Mouse (Mus musculus) heart, embryonic 14.5 days (tissue): ENCODE results near the gene Ndufaf8. TPM values are rescaled to one million over a fixed set of nuclear protein-coding genes. Genes with fewer than 3 reads are reported as not detected.

Source experiments
- ATAC-seq: fragments of 200-750 bp; cut with Nextera tagmentation; 2 replicates; pipeline ENCODE4 v1.8.0; 2017; ENCODE audit warnings: low read depth, moderate TSS enrichment; ENCODE audit not compliant: insufficient number of reproducible peaks, insufficient read depth, low FRiP score
- H3K27ac ChIP-seq, 2 experiments: fragments of 200-500 bp in 1 of 2; fragments of 300-500 bp in 1 of 2; sonication (generic) in 1 of 2; replicated peaks in 1 of 2; 2 replicates each; pipeline ENCODE4 v1.5.1; 2012 to 2014; ENCODE audit warnings: low read depth in 2 of 2, low read length in 2 of 2, control low read depth in 1 of 2, mild to moderate bottlenecking in 1 of 2, mixed read lengths in 1 of 2; ENCODE audit not compliant: control insufficient read depth in 1 of 2, insufficient read depth in 1 of 2
- H3K27me3 ChIP-seq: fragments of 300-500 bp; sonication (generic); 2 replicates; pipeline ENCODE4 v1.6.1; 2014; ENCODE audit warnings: mild to moderate bottlenecking, low read length, control low read depth; ENCODE audit not compliant: control insufficient read depth, insufficient read depth
- H3K36me3 ChIP-seq: fragments of 300-500 bp; sonication (generic); 2 replicates; pipeline ENCODE4 v1.6.1; 2014; ENCODE audit warnings: mild to moderate bottlenecking, control low read depth, low read length, mixed read lengths; ENCODE audit not compliant: control insufficient read depth, insufficient read depth
- H3K4me1 ChIP-seq, 2 experiments: fragments of 200-500 bp in 1 of 2; fragments of 300-500 bp in 1 of 2; sonication (generic) in 1 of 2; 2 replicates each; pipeline ENCODE4 v1.6.1; 2012 to 2014; ENCODE audit warnings: low read length in 2 of 2, control low read depth in 1 of 2, mixed read lengths in 1 of 2; ENCODE audit not compliant: control insufficient read depth in 2 of 2, insufficient read depth in 2 of 2
- H3K4me2 ChIP-seq: fragments of 300-500 bp; sonication (generic); 2 replicates; pipeline ENCODE4 v1.6.1; 2014; ENCODE audit warnings: mild to moderate bottlenecking, low read length
- H3K4me3 ChIP-seq, 2 experiments: fragments of 200-500 bp in 1 of 2; fragments of 300-500 bp in 1 of 2; sonication (generic) in 1 of 2; 2 replicates each; pipeline ENCODE4 v1.5.1; 2012 to 2014; ENCODE audit warnings: low read length in 2 of 2, mild to moderate bottlenecking in 2 of 2, control low read depth in 1 of 2, low read depth in 1 of 2, moderate library complexity in 1 of 2; ENCODE audit not compliant: control insufficient read depth in 1 of 2, insufficient read depth in 1 of 2
- H3K9ac ChIP-seq: fragments of 300-500 bp; sonication (generic); 2 replicates; pipeline ENCODE4 v1.6.1; 2014; ENCODE audit warnings: mild to moderate bottlenecking, low read length
- H3K9me3 ChIP-seq: fragments of 300-500 bp; sonication (generic); 2 replicates; pipeline ENCODE4 v1.6.1; 2016; ENCODE audit warnings: low read length, control low read depth; ENCODE audit not compliant: control insufficient read depth
- WGBS: fragments of 180-500 bp; shearing (Covaris S2); extraction: QIAGEN DNeasy Blood & Tissue Kit; methylation state at CpG from one replicate; pipeline ENCODE4 v1.1.7; 2014; 5-methylcytosine and 5-hydroxymethylcytosine counted together
- polyA plus RNA-seq: library from polyadenylated mRNA; unstranded; fragments of >200 nt; fragmentation: Nextera tagmentation; extraction: Ambion mirVana; gene quantifications from 2 replicates; pipeline ENCODE4 v1.2.1, GENCODE M21; 2014

Ndufaf8 gene
- polyA plus RNA-seq, 1 experiment from 2014 or later, result 119 TPM

DNA sequence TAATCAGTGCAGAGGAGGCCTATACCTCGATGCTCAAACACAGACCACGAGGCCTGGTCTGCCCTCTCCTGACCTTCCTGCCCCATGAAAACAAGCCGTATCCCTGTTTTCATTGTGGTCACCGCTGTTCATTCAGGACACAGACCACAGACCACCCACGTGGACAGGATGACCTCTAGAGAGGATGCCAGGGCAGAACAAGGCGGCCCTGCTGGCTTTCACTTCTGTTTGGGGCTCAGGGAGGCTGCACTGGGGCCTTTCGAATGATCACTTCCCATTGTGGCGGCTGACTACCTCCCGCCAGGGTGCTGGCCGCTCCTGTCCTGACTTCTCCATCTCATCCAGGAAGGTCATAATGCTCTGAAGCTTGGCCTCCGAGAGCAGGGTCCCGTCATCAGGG lies 27.7 kb upstream of the Ndufaf8 start:
- peaks cover 86% of the 10 kb centered on the region for H3K36me3 ChIP-seq
- H3K27me3 ChIP-seq, result no peaks in the 10 kb centered on the region
- H3K4me1 ChIP-seq, result 0 out of 4 replicates have a peak, but pooled peaks cover 0 to under 1% of the 10 kb centered on the region in 2 experiments
- WGBS, result 77% methylated on average over 12 of the region's 12 CpGs
- H3K9me3 ChIP-seq, result no peaks in the 10 kb centered on the region
- H3K9ac ChIP-seq, result no peak overlapping the region
- no peak overlapping the region for H3K4me2 ChIP-seq
- H3K4me3 ChIP-seq, result no peak overlapping the region
- no peak overlapping the region for H3K27ac ChIP-seq
- no peak for ATAC-seq

DNA sequence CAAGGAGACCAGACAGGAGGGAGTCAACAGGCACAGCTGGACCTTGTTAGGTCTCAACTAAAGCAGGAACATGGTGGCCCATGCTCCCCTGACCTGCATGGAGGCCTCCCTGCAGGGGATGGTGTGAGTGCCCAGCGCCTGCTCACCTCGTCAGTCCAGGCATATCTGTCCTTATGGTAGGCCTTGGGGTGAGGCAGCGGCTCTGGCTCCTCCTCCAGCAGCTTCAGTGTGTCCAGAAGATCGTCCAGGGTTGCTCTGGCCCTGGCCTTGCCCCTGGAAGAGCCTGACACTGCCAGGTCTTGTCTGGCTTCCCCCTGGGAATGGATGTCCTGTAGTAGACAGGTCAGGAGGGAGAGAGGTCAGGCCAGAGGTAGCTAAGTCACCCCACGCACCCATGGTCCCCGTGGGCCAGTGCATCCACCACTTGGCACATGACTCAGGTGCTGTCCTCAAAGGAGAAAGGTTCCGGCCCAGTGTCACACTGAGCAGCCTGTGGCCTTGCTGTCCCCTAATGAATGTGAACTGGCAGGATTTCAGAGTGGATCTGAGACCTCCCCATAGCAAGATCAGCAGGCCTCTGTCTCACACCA lies 26.9 kb upstream of the Ndufaf8 start:
- no peak for ATAC-seq
- Histone ChIP-seq H3K27me3 (no peaks in the 10 kb centered on the region), H3K27ac (no peak overlapping the region), H3K4me1 (no peaks in the 10 kb centered on the region), H3K36me3 (peaks cover 93% of the 10 kb centered on the region), H3K9me3 (no peaks in the 10 kb centered on the region), H3K4me2 (no peak overlapping the region), H3K4me3 (no peak overlapping the region), H3K9ac (no peak overlapping the region)
- 92% methylated on average over 7 of the region's 7 CpGs for WGBS

DNA sequence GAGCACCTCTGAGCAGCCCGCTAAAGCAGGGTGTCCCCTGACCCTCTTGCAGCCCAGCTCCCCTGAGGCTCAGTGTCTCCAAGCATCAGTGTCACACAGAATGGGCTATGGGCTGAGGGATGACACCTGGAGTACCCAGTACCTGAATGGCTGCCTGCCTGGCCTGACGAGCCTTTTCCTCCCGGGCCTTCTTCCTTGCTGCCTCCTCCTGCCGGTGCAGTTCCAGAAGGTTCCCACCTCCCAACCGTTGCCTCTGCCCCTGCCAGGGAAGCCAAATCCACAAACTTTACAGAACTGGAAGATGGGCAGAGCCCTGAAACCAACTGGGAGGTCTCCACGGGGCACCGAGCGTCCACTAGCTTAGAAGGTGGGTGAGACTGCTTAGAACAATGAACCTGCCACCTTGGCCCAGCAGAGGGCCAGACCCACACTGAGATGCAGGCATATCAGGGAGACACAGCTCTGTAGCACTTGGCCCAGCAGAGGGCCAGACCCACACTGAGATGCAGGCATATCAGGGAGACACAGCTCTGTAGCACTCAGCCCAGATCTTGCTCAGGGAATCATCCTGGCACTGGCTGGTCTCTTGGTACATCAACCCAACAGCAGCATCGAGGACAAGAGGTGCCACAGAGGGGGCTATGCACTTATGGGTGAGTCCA lies 25.6 kb upstream of the Ndufaf8 start:
- WGBS, result 87% methylated on average over 9 of the region's 9 CpGs
- H3K4me2 ChIP-seq, result no peak overlapping the region
- H3K36me3 ChIP-seq, result peaks cover 88% of the 10 kb centered on the region
- H3K4me1 ChIP-seq, result no peaks in the 10 kb centered on the region
- H3K9me3 ChIP-seq, result no peaks in the 10 kb centered on the region
- no peak overlapping the region for H3K27ac ChIP-seq
- no peak for ATAC-seq
- no peaks in the 10 kb centered on the region for H3K27me3 ChIP-seq
- H3K4me3 ChIP-seq, result no peak overlapping the region
- H3K9ac ChIP-seq, result no peak overlapping the region

DNA sequence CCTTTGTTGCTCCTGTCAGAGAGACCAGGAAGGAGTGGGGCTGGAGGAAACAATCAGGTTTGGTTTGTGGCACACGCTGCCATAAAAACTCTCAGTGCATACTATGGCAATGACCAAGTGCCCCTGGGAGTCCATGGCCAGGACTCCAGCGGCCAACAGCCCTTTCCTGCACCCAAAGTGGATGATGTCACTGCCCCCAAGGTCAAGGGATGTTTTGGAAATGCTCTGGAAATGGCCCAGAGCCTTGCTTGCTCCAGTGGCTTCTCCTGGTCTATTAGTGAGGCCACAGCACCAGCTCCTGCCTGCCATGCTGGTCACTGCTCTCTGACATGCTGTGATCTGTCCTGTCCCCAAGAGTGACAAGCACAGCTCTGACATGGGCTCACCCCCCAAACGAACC lies 22.5 kb upstream of the Ndufaf8 start:
- Histone ChIP-seq H3K4me2 (no peak overlapping the region), H3K9ac (no peak overlapping the region), H3K9me3 (no peaks in the 10 kb centered on the region), H3K27ac (no peak overlapping the region), H3K36me3 (peaks cover 92% of the 10 kb centered on the region), H3K4me1 (no peaks in the 10 kb centered on the region), H3K4me3 (no peak overlapping the region), H3K27me3 (no peaks in the 10 kb centered on the region)
- ATAC-seq, result no peak
- WGBS, result 67% methylated on average over 3 of the region's 3 CpGs

DNA sequence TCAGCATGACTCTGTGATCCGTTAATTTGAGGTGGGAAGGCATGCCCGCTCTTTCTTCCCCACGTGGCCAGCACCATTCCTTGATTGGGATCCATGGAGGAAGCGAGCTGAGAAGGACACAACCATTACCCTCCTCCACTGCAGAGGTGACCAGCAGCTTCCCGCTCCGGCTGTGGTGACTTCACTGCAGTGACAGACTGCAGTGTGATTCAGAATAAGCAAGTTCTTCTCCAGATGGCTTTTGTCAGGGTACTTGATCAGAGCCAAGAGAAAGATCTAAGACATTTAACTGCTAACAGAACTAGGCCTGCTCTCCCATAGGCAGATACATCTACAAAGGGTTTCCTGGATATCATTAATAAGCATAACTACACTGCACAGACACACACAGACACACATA lies 18.4 kb upstream of the Ndufaf8 start:
- Histone ChIP-seq H3K4me3 (no peak overlapping the region), H3K27me3 (no peaks in the 10 kb centered on the region), H3K36me3 (peaks cover 74% of the 10 kb centered on the region), H3K9me3 (no peaks in the 10 kb centered on the region), H3K4me1 (peaks cover 3 to 9% of the 10 kb centered on the region in 2 experiments; a peak in 3 of 4 replicates), H3K9ac (no peak overlapping the region), H3K27ac (no peak overlapping the region), H3K4me2 (no peak overlapping the region)
- WGBS, result 78% methylated on average over 6 of the region's 6 CpGs
- ATAC-seq, result no peak

DNA sequence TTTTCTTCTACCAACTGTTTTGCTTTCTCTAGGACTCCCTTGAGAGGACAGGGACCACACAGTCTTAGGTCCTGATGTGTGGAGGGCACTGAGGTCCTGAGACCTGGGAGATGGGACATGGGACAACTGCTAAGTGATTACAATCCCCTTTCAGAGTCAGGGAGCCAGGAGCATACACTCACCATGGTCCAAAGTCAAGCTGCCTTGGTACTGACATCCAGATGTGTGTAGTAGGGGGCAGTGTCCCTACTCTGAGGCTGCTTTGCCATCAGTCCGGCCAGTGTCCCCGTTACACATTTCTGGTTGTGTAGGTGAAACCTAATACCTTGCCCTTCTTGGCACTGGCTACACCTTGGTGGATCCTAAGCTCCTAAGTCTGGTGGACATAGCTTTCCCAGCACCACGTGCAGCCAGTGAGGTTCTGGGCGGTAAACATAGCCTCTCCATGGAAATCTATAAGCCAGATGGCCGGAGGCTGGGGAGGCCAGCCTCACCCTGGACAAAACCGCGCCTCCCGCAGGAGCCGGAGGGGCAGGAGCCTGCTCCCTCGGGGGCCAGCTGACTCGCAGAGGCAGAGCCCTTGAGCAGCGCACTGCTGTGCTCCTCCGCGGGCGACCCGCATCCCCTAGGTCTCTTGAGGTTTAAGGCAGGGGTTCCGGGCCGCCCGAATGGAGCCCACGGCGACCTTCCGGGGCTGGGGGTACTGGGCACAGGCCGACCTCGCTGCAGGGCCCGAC lies 12.7 kb upstream of the Ndufaf8 start:
- H3K4me2 ChIP-seq, result peak overlapping the region; percentile 95
- WGBS, result under 1% methylated on average over 25 of the region's 25 CpGs
- peak overlapping the region; percentile 36 to 67; a peak in 3 of 4 replicates for H3K27ac ChIP-seq
- ATAC-seq, result peak; percentile 14
- peaks cover 6 to 19% of the 10 kb centered on the region in 2 experiments; a peak in 3 of 4 replicates for H3K4me1 ChIP-seq
- H3K9ac ChIP-seq, result peak overlapping the region; percentile 95
- no peaks in the 10 kb centered on the region for H3K9me3 ChIP-seq
- no peaks in the 10 kb centered on the region for H3K27me3 ChIP-seq
- peaks cover 32% of the 10 kb centered on the region for H3K36me3 ChIP-seq
- peak overlapping the region; percentile 94 to 96 for H3K4me3 ChIP-seq

DNA sequence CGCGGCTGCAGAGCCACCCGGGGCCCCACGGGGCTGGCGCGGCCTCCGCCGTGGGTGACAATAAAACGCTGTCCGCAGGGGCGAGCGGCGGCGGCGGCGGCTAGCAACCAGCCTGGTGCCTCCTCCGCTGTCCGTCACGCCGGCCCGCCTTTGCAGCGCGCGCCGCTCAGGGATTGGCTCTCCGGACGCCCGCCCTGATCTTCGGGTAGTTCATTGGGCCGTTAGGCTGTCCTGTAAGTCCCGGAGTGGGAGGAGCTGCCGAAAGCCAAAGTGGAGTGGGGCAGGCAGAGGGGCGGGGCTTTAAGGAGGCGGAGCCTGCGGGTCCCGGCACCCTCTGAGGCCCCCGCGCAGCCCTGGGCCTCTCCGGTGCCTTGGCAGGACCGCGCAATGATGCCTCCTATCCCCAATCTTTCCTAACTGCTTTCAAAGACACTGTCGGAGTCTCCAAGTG lies 12.0 kb upstream of the Ndufaf8 start, which contains the start of gene Cep131:
Gene Cep131 (minus strand): TSS at position 126 of the 451 bp plus-strand sequence.
- ATAC-seq, result peak; percentile 98
- Histone ChIP-seq H3K36me3 (peaks cover 32% of the 10 kb centered on the region), H3K27me3 (no peaks in the 10 kb centered on the region), H3K4me1 (peaks cover 6 to 19% of the 10 kb centered on the region in 2 experiments; a peak in 3 of 4 replicates), H3K9me3 (no peaks in the 10 kb centered on the region), H3K9ac (peak within 1 kb of the TSS; percentile 95), H3K4me3 (peak within 1 kb of the TSS; percentile 94 to 96), H3K27ac (peak within 1 kb of the TSS; percentile 36 to 67; a peak in 3 of 4 replicates), H3K4me2 (peak within 1 kb of the TSS; percentile 95)
- WGBS, result under 1% methylated on average over 42 of the region's 42 CpGs
